Mouse (Mus musculus): ENCODE measurements at regions not wholly inside any gene's neighbourhood (a gene's known extent, or its start where the extent isn't known, plus 50 kb on each side); places are given as distances from the start of the nearest gene placed in this dataset.

- H3K27me3 ChIP-seq: no peaks in the 10 kb centered on the region
- H3K9me3 ChIP-seq: no peaks in the 10 kb centered on the region
- 55% methylated on average over 2 of the region's 2 CpGs for WGBS
- H3K4me2 ChIP-seq: no peak overlapping the region
- H3K27ac ChIP-seq: no peak overlapping the region
- H3K36me3 ChIP-seq: no peaks in the 10 kb centered on the region
- no peaks in the 10 kb centered on the region for H3K4me1 ChIP-seq
- H3K4me3 ChIP-seq: no peak overlapping the region
- H3K9ac ChIP-seq: no peak overlapping the region
- no peak for ATAC-seq (ENCODE audit: borderline replicate concordance, extremely low read depth, low FRiP score, low TSS enrichment)
These were observed 66.3 kb upstream of the Tle4 start for GRCm38 (mm10) chr19:14664096-14664586.

GRCm38 (mm10) chr19:14663350-14663749, 65.5 kb upstream of the Tle4 start:
- WGBS: 79% methylated on average over 4 of the region's 4 CpGs
- H3K27me3 ChIP-seq: no peaks in the 10 kb centered on the region
- no peak overlapping the region for H3K4me2 ChIP-seq
- no peaks in the 10 kb centered on the region for H3K4me1 ChIP-seq
- no peak for ATAC-seq (ENCODE audit: borderline replicate concordance, extremely low read depth, low FRiP score, low TSS enrichment)
- no peaks in the 10 kb centered on the region for H3K9me3 ChIP-seq
- no peaks in the 10 kb centered on the region for H3K36me3 ChIP-seq
- no peak overlapping the region for H3K4me3 ChIP-seq
- H3K27ac ChIP-seq: no peak overlapping the region
- H3K9ac ChIP-seq: no peak overlapping the region

GRCm38 (mm10) chr19:14659725-14660124, 61.9 kb upstream of the Tle4 start:
- 69% methylated on average over 4 of the region's 4 CpGs for WGBS
- H3K4me1 ChIP-seq: no peaks in the 10 kb centered on the region
- H3K4me3 ChIP-seq: no peak overlapping the region
- H3K9me3 ChIP-seq: no peaks in the 10 kb centered on the region
- no peak overlapping the region for H3K4me2 ChIP-seq
- H3K27ac ChIP-seq: no peak overlapping the region
- H3K9ac ChIP-seq: no peak overlapping the region
- ATAC-seq (ENCODE audit: borderline replicate concordance, extremely low read depth, low FRiP score, low TSS enrichment): no peak
- no peaks in the 10 kb centered on the region for H3K36me3 ChIP-seq
- no peaks in the 10 kb centered on the region; the same call in 1 of the 2 replicates for H3K27me3 ChIP-seq

- Histone ChIP-seq H3K4me1 (no peaks in the 10 kb centered on the region), H3K4me2 (no peak overlapping the region), H3K9me3 (no peaks in the 10 kb centered on the region), H3K36me3 (no peaks in the 10 kb centered on the region), H3K9ac (no peak overlapping the region), H3K27ac (no peak overlapping the region), H3K4me3 (no peak overlapping the region), H3K27me3 (no peaks in the 10 kb centered on the region; the same call in 1 of the 2 replicates)
- WGBS: 91% methylated on average over 2 of the region's 2 CpGs
- no peak for ATAC-seq (ENCODE audit: borderline replicate concordance, extremely low read depth, low FRiP score, low TSS enrichment)
These were observed 60.6 kb upstream of the Tle4 start for GRCm38 (mm10) chr19:14658479-14658878.

GRCm38 (mm10) chr19:14656022-14656388, 58.2 kb upstream of the Tle4 start:
- no peak overlapping the region for H3K4me3 ChIP-seq
- no peaks in the 10 kb centered on the region for H3K4me1 ChIP-seq
- H3K9ac ChIP-seq: no peak overlapping the region
- 40% methylated on average over 2 of the region's 2 CpGs for WGBS
- no peaks in the 10 kb centered on the region; the same call in 1 of the 2 replicates for H3K27me3 ChIP-seq
- no peak for ATAC-seq (ENCODE audit: borderline replicate concordance, extremely low read depth, low FRiP score, low TSS enrichment)
- no peak overlapping the region for H3K4me2 ChIP-seq
- no peaks in the 10 kb centered on the region for H3K9me3 ChIP-seq
- H3K27ac ChIP-seq: no peak overlapping the region
- no peaks in the 10 kb centered on the region for H3K36me3 ChIP-seq

GRCm38 (mm10) chr19:14655302-14656021, 57.6 kb upstream of the Tle4 start:
- H3K9me3 ChIP-seq: no peaks in the 10 kb centered on the region
- H3K9ac ChIP-seq: no peak overlapping the region
- 45% methylated on average over 5 of the region's 5 CpGs for WGBS
- no peak overlapping the region for H3K4me3 ChIP-seq
- no peaks in the 10 kb centered on the region; the same call in 1 of the 2 replicates for H3K27me3 ChIP-seq
- H3K27ac ChIP-seq: no peak overlapping the region
- no peaks in the 10 kb centered on the region for H3K4me1 ChIP-seq
- no peak for ATAC-seq (ENCODE audit: borderline replicate concordance, extremely low read depth, low FRiP score, low TSS enrichment)
- no peak overlapping the region for H3K4me2 ChIP-seq
- H3K36me3 ChIP-seq: no peaks in the 10 kb centered on the region
